Mouse (Mus musculus): ENCODE results near the gene Gpam.

Gpam gene

DNA sequence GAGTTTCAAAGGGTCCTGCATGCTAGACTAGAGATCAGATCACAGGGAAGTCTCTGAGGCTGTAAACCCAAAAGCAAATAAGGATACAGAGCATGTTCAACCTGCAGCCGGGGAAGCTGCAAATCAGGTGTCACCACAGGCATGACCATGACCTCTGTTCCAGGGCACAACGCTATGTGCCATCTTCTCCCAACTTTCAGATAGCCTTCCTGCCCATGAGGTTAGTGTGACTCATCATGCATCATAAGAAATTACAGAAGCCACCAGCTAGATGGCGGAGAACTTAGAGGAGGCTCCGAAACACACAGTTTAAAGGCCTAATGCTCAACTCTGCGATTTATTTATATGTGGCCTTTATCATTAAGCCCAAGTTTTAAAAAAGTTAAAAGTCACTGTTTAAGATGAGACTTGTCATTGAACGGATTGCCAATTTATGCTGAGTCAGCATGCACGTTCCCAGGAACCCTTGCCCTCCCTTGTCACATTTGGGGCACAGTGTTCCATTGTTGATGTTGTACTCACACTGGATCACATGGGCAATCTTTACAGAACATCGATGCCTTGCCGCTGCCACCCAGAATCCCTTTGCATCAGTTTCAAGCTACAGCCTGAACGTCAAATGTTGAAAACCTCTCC lies 71.3 kb downstream of the Gpam start:
- DNase-seq = no peak

- no peak for DNase-seq
These were observed 73.9 kb downstream of the Gpam start for GRCm38 (mm10) chr19:55053163-55053562.

- DNase-seq = no peak
These were observed 89.6 kb downstream of the Gpam start for GRCm38 (mm10) chr19:55037406-55037805.

GRCm38 (mm10) chr19:55018872-55019271 lies 108.2 kb downstream of the Gpam start:
- DNase-seq = no peak

All from lung, postnatal 10 days (tissue).